Mouse (Mus musculus): Measurements from ENCODE around the gene Clasrp. TPM values are rescaled to one million over a fixed set of nuclear protein-coding genes. Genes with fewer than 3 reads are reported as not detected.
A peak's percentile ranks its signal among the peaks of the same experiment; 100 is the strongest.
"Not testable (repeated sequence)": the region's sequence is repeated elsewhere in the genome, so short reads cannot be mapped to it uniquely, and the experiment has no call there.

Gene Clasrp
- total RNA-seq, 4 experiments from 2014 or later, result 9.6 to 16.8 (median 12.1) TPM

- no peak for DNase-seq (ENCODE audit: low spot score)
These were observed 5.5 kb upstream of the Clasrp start for GRCm38 (mm10) chr7:19609641-19610332.

GRCm38 (mm10) chr7:19607291-19607690 is 3.0 kb upstream of the Clasrp start:
- no peak for DNase-seq (ENCODE audit: low spot score)

DNA sequence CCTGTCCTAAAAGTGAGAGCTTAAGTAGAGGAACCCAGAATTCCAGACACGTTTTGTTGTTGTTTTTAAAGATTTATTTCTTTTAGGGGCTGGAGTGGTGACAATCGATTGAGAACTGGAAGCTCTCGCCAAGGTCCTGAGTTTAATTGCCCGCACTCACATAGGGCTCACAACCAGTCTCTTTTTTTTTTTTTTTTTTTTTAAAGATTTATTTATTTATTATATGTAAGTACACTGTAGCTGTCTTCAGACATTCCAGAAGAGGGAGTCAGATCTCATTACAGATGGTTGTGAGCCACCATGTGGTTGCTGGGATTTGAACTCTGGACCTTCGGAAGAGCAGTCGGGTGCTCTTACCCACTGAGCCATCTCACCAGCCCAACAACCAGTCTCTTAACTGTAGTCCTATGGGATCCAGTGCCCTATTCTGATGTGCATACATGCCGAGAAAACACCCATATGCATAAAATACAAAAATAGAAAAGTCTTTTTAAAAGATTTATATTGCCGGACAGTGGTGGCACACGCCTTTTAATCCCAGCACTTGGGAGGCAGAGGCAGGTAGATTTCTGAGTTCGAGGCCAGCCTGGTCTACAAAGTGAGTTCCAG is 424 bp upstream of the Clasrp start:
- DNase-seq (ENCODE audit: low spot score), result not testable (repeated sequence)

DNA sequence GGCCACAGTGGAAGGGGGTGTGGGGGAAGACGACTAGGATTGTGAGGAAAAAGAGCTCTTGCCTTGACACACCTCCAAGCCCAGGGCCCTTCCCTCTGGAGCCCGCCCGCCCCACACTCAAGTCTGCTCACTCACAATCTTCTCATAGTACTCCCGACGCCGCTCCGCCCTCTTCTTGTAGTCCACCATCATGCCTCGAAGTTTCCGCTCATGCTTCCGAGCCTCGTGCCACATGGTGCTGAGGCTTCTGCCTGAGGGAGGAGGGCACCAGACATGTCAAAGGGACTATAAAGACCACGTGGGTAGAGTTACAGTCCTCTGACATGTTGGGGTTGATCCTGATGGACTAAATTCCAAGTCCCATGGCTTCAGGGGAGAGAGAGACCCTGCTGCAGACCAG is 1.2 kb downstream of the Clasrp start:
- no peak for DNase-seq (ENCODE audit: low spot score)

GRCm38 (mm10) chr7:19600562-19600961 is 3.7 kb downstream of the Clasrp start:
- DNase-seq (ENCODE audit: low spot score), result no peak

DNA sequence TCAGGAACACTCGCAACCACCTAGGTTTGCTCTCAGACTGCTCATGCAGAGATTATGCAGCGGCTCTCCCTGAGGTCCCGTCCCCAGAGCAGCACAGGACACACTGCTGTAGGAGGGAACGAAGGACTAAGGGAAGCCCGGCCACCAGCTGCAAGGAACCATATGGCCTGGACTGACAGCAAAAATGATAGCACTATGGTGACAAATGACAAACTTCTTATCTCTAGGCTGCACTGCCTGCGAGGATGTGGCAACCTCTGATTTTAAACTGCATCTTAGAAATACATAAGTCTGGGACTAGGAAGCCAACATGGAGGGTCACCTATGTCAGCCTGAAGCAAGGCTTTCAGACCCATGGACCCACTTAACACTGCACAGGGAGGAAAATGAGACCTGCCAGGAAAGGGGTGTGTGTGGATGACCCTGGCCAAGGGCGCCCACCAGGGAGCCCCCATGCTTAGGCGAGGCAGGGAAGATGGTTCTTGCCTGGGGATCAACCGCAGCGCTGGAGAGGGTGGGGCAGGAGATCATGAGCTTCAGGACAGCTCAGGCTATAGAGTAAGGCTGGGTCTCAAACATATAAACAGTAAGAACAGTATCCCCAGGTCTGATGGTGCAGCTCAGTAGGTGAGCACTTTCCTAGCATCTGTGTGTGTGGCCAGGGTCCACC is 11.1 kb downstream of the Clasrp start:
- no peak for DNase-seq (ENCODE audit: low spot score)

DNA sequence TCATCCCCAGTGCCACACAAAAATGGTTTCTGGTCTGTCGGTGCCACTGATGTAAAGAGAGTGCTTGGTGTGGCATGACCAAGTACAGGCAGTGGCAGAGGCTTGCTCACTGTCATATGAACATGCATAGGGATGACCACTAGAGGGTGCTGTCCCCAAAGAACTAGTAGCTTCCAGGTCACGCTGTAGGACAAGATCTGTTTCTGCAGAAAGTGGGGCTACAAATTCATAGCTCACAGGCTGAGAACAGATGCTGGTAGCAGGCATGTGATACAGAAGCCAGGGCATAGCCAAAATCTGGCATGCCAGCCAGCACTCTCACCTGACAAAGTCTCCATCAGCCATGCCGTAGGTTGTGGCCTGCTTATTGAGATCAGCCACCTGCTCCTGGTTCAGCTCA is 14.4 kb downstream of the Clasrp start:
- peak; percentile 70 for DNase-seq (ENCODE audit: low spot score)

DNA sequence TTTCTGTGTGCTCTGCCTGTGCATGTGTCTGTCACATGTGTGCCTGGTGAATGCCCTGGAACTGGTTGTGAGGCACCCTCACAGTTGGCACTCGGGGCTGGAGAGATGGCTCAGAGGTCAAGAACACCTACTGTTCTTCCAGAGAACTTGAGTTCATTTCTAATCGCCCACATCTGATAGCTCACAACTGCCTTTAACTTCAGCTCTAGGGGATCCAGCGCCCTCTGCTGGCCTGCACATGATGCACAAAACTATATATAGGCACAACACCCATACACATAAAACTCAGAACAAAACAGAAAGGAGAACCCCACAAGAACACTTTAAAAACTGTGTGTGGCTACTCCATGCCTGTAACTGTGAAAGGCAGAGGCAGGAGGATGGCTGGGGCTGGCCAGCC is 15.1 kb downstream of the Clasrp start:
- no peak for DNase-seq (ENCODE audit: low spot score)

- no peak for DNase-seq (ENCODE audit: low spot score)
These were observed 18.0 kb downstream of the Clasrp start for GRCm38 (mm10) chr7:19586269-19586668.

- DNase-seq (ENCODE audit: low spot score), result no peak
These were observed 23.7 kb downstream of the Clasrp start for GRCm38 (mm10) chr7:19580634-19581033.

GRCm38 (mm10) chr7:19579751-19580150 is 24.5 kb downstream of the Clasrp start:
- DNase-seq (ENCODE audit: low spot score), result no peak

DNA sequence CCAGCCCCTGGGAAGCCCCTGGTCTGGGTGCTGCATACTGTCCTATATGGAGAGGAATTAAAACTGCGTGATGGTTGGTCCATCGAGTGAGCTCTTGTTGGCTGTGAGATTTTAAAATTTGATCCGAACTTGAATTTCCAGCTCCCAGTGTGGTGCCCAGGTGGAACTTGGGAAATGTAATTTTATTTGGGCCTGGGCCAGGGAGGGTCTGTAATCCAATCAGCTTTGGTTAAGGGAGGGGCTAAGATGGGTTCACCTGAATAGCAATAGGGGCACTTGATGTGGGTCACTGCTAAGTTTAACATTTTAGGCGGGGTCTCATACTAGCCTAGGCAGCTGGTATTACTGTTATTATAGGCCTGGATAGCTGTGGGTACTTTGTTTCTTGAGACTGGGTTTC is 25.9 kb downstream of the Clasrp start:
- no peak for DNase-seq (ENCODE audit: low spot score)

- DNase-seq (ENCODE audit: low spot score), result no peak
These were observed 26.3 kb downstream of the Clasrp start for GRCm38 (mm10) chr7:19577877-19578414.

GRCm38 (mm10) chr7:19577141-19577852 is 27.0 kb downstream of the Clasrp start, which contains the start of the genes Zfp296 and Gemin7:
Gene Zfp296 (plus strand): TSS chr7:19577287.
Gene Gemin7 (minus strand): TSS chr7:19577595.
- no peak for DNase-seq (ENCODE audit: low spot score)

DNA sequence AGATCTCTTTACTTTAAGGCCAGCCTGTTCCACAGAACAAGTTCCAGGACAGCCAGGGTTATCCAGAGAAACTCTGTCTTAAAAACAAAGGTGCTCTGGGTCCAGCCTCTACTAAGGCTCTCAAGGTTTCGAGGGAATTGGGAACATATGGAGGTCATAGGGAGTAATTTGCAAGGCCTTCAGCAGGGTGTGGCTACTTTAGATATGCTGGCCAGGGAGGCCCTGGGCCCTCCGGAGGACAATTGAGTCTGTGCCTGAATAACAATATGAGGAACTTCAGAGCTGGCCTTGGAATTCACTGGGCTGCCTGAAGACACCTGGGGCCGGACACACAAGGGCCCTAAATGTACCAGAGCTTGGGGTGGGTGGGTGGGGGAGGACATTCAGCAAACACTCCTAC is 28.7 kb downstream of the Clasrp start:
- DNase-seq (ENCODE audit: low spot score), result no peak

- DNase-seq (ENCODE audit: low spot score), result no peak
These were observed 30.5 kb downstream of the Clasrp start for GRCm38 (mm10) chr7:19573776-19574140.

- DNase-seq (ENCODE audit: low spot score), result peak; percentile 75
These were observed 31.1 kb downstream of the Clasrp start for GRCm38 (mm10) chr7:19572926-19573775.

GRCm38 (mm10) chr7:19569647-19570046 is 34.6 kb downstream of the Clasrp start:
- DNase-seq (ENCODE audit: low spot score), result no peak

GRCm38 (mm10) chr7:19567426-19567825 is 36.9 kb downstream of the Clasrp start:
- no peak for DNase-seq (ENCODE audit: low spot score)

GRCm38 (mm10) chr7:19565803-19566202 is 38.5 kb downstream of the Clasrp start:
- DNase-seq (ENCODE audit: low spot score), result no peak

- no peak for DNase-seq (ENCODE audit: low spot score)
These were observed 39.8 kb downstream of the Clasrp start for GRCm38 (mm10) chr7:19564455-19564854.
